Mouse (Mus musculus): ENCODE data around the gene Dok7. TPM values are rescaled to one million over a fixed set of nuclear protein-coding genes. Genes with fewer than 3 reads are reported as not detected.

The Dok7 gene
- polyA plus RNA-seq, 1 experiment from 2014 or later = 1.8 TPM

- Histone ChIP-seq H3K9ac (no peak overlapping the region), H3K27me3 (replicated peaks) (no peaks in the 10 kb centered on the region), H3K4me2 (no peak overlapping the region), H3K4me1 (no peaks in the 10 kb centered on the region), H3K36me3 (peaks cover 12% of the 10 kb centered on the region), H3K27ac (0 out of 2 replicates have a peak overlapping the region, but pooled peaks have one; percentile 1), H3K9me3 (no peaks in the 10 kb centered on the region), H3K4me3 (replicated peaks) (no peak overlapping the region)
- ATAC-seq (ENCODE audit: insufficient read depth, low FRiP score, low read depth) = no peak
- 91% methylated on average over 1 of the region's 1 CpGs for WGBS
Measured at GRCm38 (mm10) chr5:35033619-35034018, 22.9 kb upstream of the Dok7 start.

GRCm38 (mm10) chr5:35035141-35035540, 21.4 kb upstream of the Dok7 start:
- Histone ChIP-seq H3K36me3 (peaks cover 8% of the 10 kb centered on the region), H3K9me3 (no peaks in the 10 kb centered on the region), H3K27ac (no peak overlapping the region), H3K27me3 (replicated peaks) (no peaks in the 10 kb centered on the region), H3K9ac (no peak overlapping the region), H3K4me3 (replicated peaks) (no peak overlapping the region), H3K4me1 (no peaks in the 10 kb centered on the region), H3K4me2 (no peak overlapping the region)
- 89% methylated on average over 5 of the region's 5 CpGs for WGBS
- no peak for ATAC-seq (ENCODE audit: insufficient read depth, low FRiP score, low read depth)

- Histone ChIP-seq H3K4me3 (replicated peaks) (no peak overlapping the region), H3K9ac (no peak overlapping the region), H3K36me3 (peaks cover 8% of the 10 kb centered on the region), H3K27ac (no peak overlapping the region), H3K4me1 (no peaks in the 10 kb centered on the region), H3K27me3 (replicated peaks) (no peaks in the 10 kb centered on the region), H3K4me2 (no peak overlapping the region), H3K9me3 (no peaks in the 10 kb centered on the region)
- WGBS = 56% methylated on average over 4 of the region's 4 CpGs
- no peak for ATAC-seq (ENCODE audit: insufficient read depth, low FRiP score, low read depth)
Measured at GRCm38 (mm10) chr5:35035795-35036194, 20.8 kb upstream of the Dok7 start.

- Histone ChIP-seq H3K27ac (peak overlapping the region; percentile 31; the same call in 1 of the 2 replicates), H3K9me3 (no peaks in the 10 kb centered on the region), H3K4me1 (peaks cover 6% of the 10 kb centered on the region; the same call in 1 of the 2 replicates), H3K9ac (no peak overlapping the region), H3K4me2 (no peak overlapping the region), H3K36me3 (no peaks in the 10 kb centered on the region; the same call in 1 of the 2 replicates), H3K4me3 (replicated peaks) (no peak overlapping the region), H3K27me3 (replicated peaks) (no peaks in the 10 kb centered on the region)
- ATAC-seq (ENCODE audit: insufficient read depth, low FRiP score, low read depth) = 0 out of 2 replicates have a peak, but pooled peaks have one; percentile 15
Measured at GRCm38 (mm10) chr5:35037438-35037837, 19.1 kb upstream of the Dok7 start.

- 34% methylated on average over 6 of the region's 6 CpGs for WGBS
- Histone ChIP-seq H3K4me3 (replicated peaks) (no peak within 1 kb of the TSS), H3K27me3 (replicated peaks) (no peaks in the 10 kb centered on the region), H3K36me3 (no peaks in the 10 kb centered on the region), H3K9ac (no peak within 1 kb of the TSS), H3K4me1 (peaks cover 6% of the 10 kb centered on the region; the same call in 1 of the 2 replicates), H3K27ac (peak within 1 kb of the TSS; percentile 54; the same call in 1 of the 2 replicates), H3K4me2 (no peak within 1 kb of the TSS), H3K9me3 (no peaks in the 10 kb centered on the region)
- peak; percentile 53; the same call in 1 of the 2 replicates for ATAC-seq (ENCODE audit: insufficient read depth, low FRiP score, low read depth)
Measured at GRCm38 (mm10) chr5:35041268-35041829, 15.2 kb upstream of the Dok7 start, which contains the start of gene Hgfac. Hgfac (plus strand) TSS chr5:35041509.

- Histone ChIP-seq H3K9me3 (no peaks in the 10 kb centered on the region), H3K4me3 (replicated peaks) (no peak overlapping the region), H3K4me2 (no peak overlapping the region), H3K36me3 (no peaks in the 10 kb centered on the region), H3K27me3 (replicated peaks) (no peaks in the 10 kb centered on the region), H3K4me1 (peaks cover 6% of the 10 kb centered on the region; the same call in 1 of the 2 replicates), H3K9ac (no peak overlapping the region), H3K27ac (no peak overlapping the region)
- 53% methylated on average over 10 of the region's 10 CpGs for WGBS
- no peak; the same call in 1 of the 2 replicates for ATAC-seq (ENCODE audit: insufficient read depth, low FRiP score, low read depth)
Measured at GRCm38 (mm10) chr5:35042431-35043109, 14.0 kb upstream of the Dok7 start.

- Histone ChIP-seq H3K27ac (no peak overlapping the region), H3K4me3 (replicated peaks) (no peak overlapping the region), H3K4me2 (no peak overlapping the region), H3K4me1 (peaks cover 6% of the 10 kb centered on the region; the same call in 1 of the 2 replicates), H3K27me3 (replicated peaks) (no peaks in the 10 kb centered on the region), H3K36me3 (no peaks in the 10 kb centered on the region), H3K9me3 (no peaks in the 10 kb centered on the region), H3K9ac (no peak overlapping the region)
- peak; percentile 67; the same call in 1 of the 2 replicates for ATAC-seq (ENCODE audit: insufficient read depth, low FRiP score, low read depth)
- 13% methylated on average over 1 of the region's 1 CpGs for WGBS
Measured at GRCm38 (mm10) chr5:35043110-35043451, 13.5 kb upstream of the Dok7 start.

- 72% methylated on average over 5 of the region's 5 CpGs for WGBS
Measured at GRCm38 (mm10) chr5:35050541-35050940, 6.0 kb upstream of the Dok7 start.

GRCm38 (mm10) chr5:35054628-35055027, 1.9 kb upstream of the Dok7 start:
- H3K27me3 ChIP-seq (replicated peaks) = peaks cover 25% of the 10 kb centered on the region
- ATAC-seq (ENCODE audit: insufficient read depth, low FRiP score, low read depth) = no peak
- no peaks in the 10 kb centered on the region for H3K9me3 ChIP-seq
- WGBS = 84% methylated on average over 3 of the region's 3 CpGs
- no peak overlapping the region for H3K4me2 ChIP-seq
- no peak overlapping the region for H3K27ac ChIP-seq
- peaks cover 12% of the 10 kb centered on the region; the same call in 1 of the 2 replicates for H3K4me1 ChIP-seq
- H3K9ac ChIP-seq = no peak overlapping the region
- no peaks in the 10 kb centered on the region for H3K36me3 ChIP-seq
- no peak overlapping the region for H3K4me3 ChIP-seq (replicated peaks)

More at GRCm38 (mm10) chr5:35050541-35050940, 6.0 kb upstream of the Dok7 start:
- no peaks in the 10 kb centered on the region for H3K4me1 ChIP-seq
- H3K4me2 ChIP-seq = no peak overlapping the region
- no peaks in the 10 kb centered on the region for H3K9me3 ChIP-seq
- H3K4me3 ChIP-seq (replicated peaks) = no peak overlapping the region
- H3K27ac ChIP-seq = no peak overlapping the region
- no peak for ATAC-seq (ENCODE audit: insufficient read depth, low FRiP score, low read depth)
- no peak overlapping the region for H3K9ac ChIP-seq
- H3K27me3 ChIP-seq (replicated peaks) = no peaks in the 10 kb centered on the region
- no peaks in the 10 kb centered on the region for H3K36me3 ChIP-seq

GRCm38 (mm10) chr5:35055076-35055475, 1.5 kb upstream of the Dok7 start:
- Histone ChIP-seq H3K4me1 (peaks cover 12% of the 10 kb centered on the region; the same call in 1 of the 2 replicates), H3K27ac (no peak overlapping the region), H3K4me2 (no peak overlapping the region), H3K4me3 (replicated peaks) (no peak overlapping the region), H3K36me3 (no peaks in the 10 kb centered on the region), H3K9ac (no peak overlapping the region), H3K27me3 (replicated peaks) (peaks cover 25% of the 10 kb centered on the region), H3K9me3 (no peaks in the 10 kb centered on the region)
- no peak for ATAC-seq (ENCODE audit: insufficient read depth, low FRiP score, low read depth)
- 74% methylated on average over 12 of the region's 12 CpGs for WGBS

GRCm38 (mm10) chr5:35057582-35057981, 1.0 kb downstream of the Dok7 start:
- 21% methylated on average over 4 of the region's 4 CpGs for WGBS
- Histone ChIP-seq H3K27me3 (replicated peaks) (peaks cover 25% of the 10 kb centered on the region), H3K4me2 (peak overlapping the region; percentile 96), H3K9ac (no peak overlapping the region), H3K4me3 (replicated peaks) (peak overlapping the region; percentile 58), H3K9me3 (no peaks in the 10 kb centered on the region), H3K27ac (no peak overlapping the region), H3K36me3 (no peaks in the 10 kb centered on the region), H3K4me1 (peaks cover 12% of the 10 kb centered on the region; the same call in 1 of the 2 replicates)
- no peak for ATAC-seq (ENCODE audit: insufficient read depth, low FRiP score, low read depth)

GRCm38 (mm10) chr5:35058216-35058615, 1.6 kb downstream of the Dok7 start:
- Histone ChIP-seq H3K36me3 (no peaks in the 10 kb centered on the region), H3K9ac (no peak overlapping the region), H3K4me1 (peaks cover 12% of the 10 kb centered on the region; the same call in 1 of the 2 replicates), H3K4me3 (replicated peaks) (no peak overlapping the region), H3K27ac (no peak overlapping the region), H3K9me3 (no peaks in the 10 kb centered on the region), H3K4me2 (no peak overlapping the region; the same call in 1 of the 2 replicates), H3K27me3 (replicated peaks) (peaks cover 25% of the 10 kb centered on the region)
- 54% methylated on average over 1 of the region's 1 CpGs for WGBS
- ATAC-seq (ENCODE audit: insufficient read depth, low FRiP score, low read depth) = no peak

Measured in stomach, embryonic 15.5 days (tissue).